Mouse (Mus musculus) neural tube, embryonic 14.5 days (tissue): Measurements from ENCODE around the gene Pla1a. TPM values are rescaled to one million over a fixed set of nuclear protein-coding genes. Genes with fewer than 3 reads are reported as not detected.
A peak's percentile ranks its signal among the peaks of the same experiment; 100 is the strongest.

Experiments
- ATAC-seq: fragments of 200-750 bp; cut with Nextera tagmentation; 2 replicates; pipeline ENCODE4 v1.8.0; 2017; ENCODE audit warnings: low read depth, mild to moderate bottlenecking, moderate TSS enrichment, moderate library complexity
- H3K27ac ChIP-seq: fragments of 300-500 bp; sonication (generic); 2 replicates; pipeline ENCODE4 v1.5.1; 2014; ENCODE audit warnings: low read depth, mild to moderate bottlenecking, control low read depth, low read length, moderate library complexity, mixed read lengths
- H3K27me3 ChIP-seq: fragments of 300-500 bp; sonication (generic); 2 replicates; pipeline ENCODE4 v1.6.1; 2014; ENCODE audit warnings: low read length; ENCODE audit not compliant: control insufficient read depth, insufficient read depth
- H3K36me3 ChIP-seq: fragments of 300-500 bp; sonication (generic); 2 replicates; pipeline ENCODE4 v1.6.1; 2014; ENCODE audit warnings: low read length, mixed read lengths; ENCODE audit not compliant: control insufficient read depth, insufficient read depth
- H3K4me1 ChIP-seq: fragments of 300-500 bp; sonication (generic); 2 replicates; pipeline ENCODE4 v1.6.1; 2014; ENCODE audit warnings: low read length; ENCODE audit not compliant: control insufficient read depth, insufficient read depth
- H3K4me2 ChIP-seq: fragments of 300-500 bp; sonication (generic); 2 replicates; pipeline ENCODE4 v1.6.1; 2014; ENCODE audit warnings: mild to moderate bottlenecking, low read depth, low read length, control low read depth
- H3K4me3 ChIP-seq: fragments of 300-500 bp; sonication (generic); 2 replicates; pipeline ENCODE4 v1.5.1; 2014; ENCODE audit warnings: low read depth, low read length, control low read depth, mixed read lengths
- H3K9ac ChIP-seq: fragments of 300-500 bp; sonication (generic); replicated peaks from 2 replicates; pipeline ENCODE4 v1.6.1; 2014; ENCODE audit warnings: low read depth, mild to moderate bottlenecking, control low read depth, low read length, mixed read lengths
- H3K9me3 ChIP-seq: fragments of 300-500 bp; sonication (generic); 2 replicates; pipeline ENCODE4 v1.6.1; 2016; ENCODE audit warnings: low read length; ENCODE audit not compliant: control insufficient read depth
- WGBS: fragments of 180-500 bp; shearing (Covaris S2); extraction: QIAGEN DNeasy Blood & Tissue Kit; methylation state at CpG from one replicate; pipeline ENCODE4 v1.1.7; 2014; 5-methylcytosine and 5-hydroxymethylcytosine counted together
- polyA plus RNA-seq: library from polyadenylated mRNA; unstranded; fragments of >200 nt; fragmentation: Nextera tagmentation; extraction: Ambion mirVana; gene quantifications from 2 replicates; pipeline ENCODE4 v1.2.1, GENCODE M21; 2014

Gene Pla1a
- polyA plus RNA-seq, 1 experiment from 2014 or later: 0.47 TPM

DNA sequence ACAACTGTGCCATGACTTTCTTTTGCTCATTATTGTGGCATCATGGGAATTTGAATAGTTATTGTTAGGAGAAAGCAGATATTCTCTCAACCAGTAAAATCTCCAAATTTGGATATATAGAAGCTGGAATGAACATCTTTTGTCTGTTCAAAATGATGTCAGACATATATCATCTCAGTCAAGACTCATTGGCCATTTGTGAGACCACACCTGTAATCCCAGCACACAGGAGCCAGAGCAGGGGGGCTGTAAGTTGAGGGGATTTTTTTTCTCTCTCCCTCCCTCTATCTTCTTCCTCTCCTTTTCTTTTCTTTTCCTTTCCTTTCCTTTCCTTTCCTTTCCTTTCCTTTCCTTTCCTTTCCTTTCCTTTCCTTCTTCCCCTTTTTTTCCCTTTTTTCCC lies 80.1 kb downstream of the Pla1a start:
- H3K9me3 ChIP-seq: no peaks in the 10 kb centered on the region
- peaks cover 20% of the 10 kb centered on the region for H3K36me3 ChIP-seq
- no peak overlapping the region for H3K27ac ChIP-seq
- H3K4me3 ChIP-seq: no peak overlapping the region
- H3K9ac ChIP-seq: no peak overlapping the region
- no peaks in the 10 kb centered on the region for H3K27me3 ChIP-seq
- ATAC-seq: no peak
- no peak overlapping the region for H3K4me2 ChIP-seq
- peaks cover 1% of the 10 kb centered on the region; the same call in 1 of the 2 replicates for H3K4me1 ChIP-seq

- H3K9me3 ChIP-seq: no peaks in the 10 kb centered on the region
- 85% methylated on average over 7 of the region's 7 CpGs for WGBS
- no peaks in the 10 kb centered on the region for H3K27me3 ChIP-seq
- H3K27ac ChIP-seq: no peak overlapping the region
- peaks cover 20% of the 10 kb centered on the region for H3K36me3 ChIP-seq
- H3K4me2 ChIP-seq: no peak overlapping the region
- peaks cover 6% of the 10 kb centered on the region; the same call in 1 of the 2 replicates for H3K4me1 ChIP-seq
- H3K9ac ChIP-seq: no peak overlapping the region
- no peak overlapping the region for H3K4me3 ChIP-seq
- ATAC-seq: no peak
Measured at GRCm38 (mm10) chr16:38352031-38352430, 80.9 kb downstream of the Pla1a start.

- Histone ChIP-seq H3K36me3 (peaks cover 20% of the 10 kb centered on the region), H3K27me3 (no peaks in the 10 kb centered on the region), H3K4me1 (peaks cover 6% of the 10 kb centered on the region; the same call in 1 of the 2 replicates), H3K4me2 (no peak overlapping the region), H3K9ac (no peak overlapping the region), H3K27ac (no peak overlapping the region), H3K4me3 (no peak overlapping the region), H3K9me3 (no peaks in the 10 kb centered on the region)
- 87% methylated on average over 6 of the region's 6 CpGs for WGBS
- ATAC-seq: no peak
Measured at GRCm38 (mm10) chr16:38350939-38351338, 82.0 kb downstream of the Pla1a start.

GRCm38 (mm10) chr16:38350361-38350855 lies 82.5 kb downstream of the Pla1a start:
- Histone ChIP-seq H3K4me1 (peaks cover 6% of the 10 kb centered on the region; the same call in 1 of the 2 replicates), H3K36me3 (peaks cover 20% of the 10 kb centered on the region), H3K4me2 (no peak overlapping the region), H3K9me3 (no peaks in the 10 kb centered on the region), H3K27me3 (no peaks in the 10 kb centered on the region), H3K27ac (no peak overlapping the region), H3K4me3 (no peak overlapping the region), H3K9ac (no peak overlapping the region)
- ATAC-seq: no peak
- 94% methylated on average over 7 of the region's 7 CpGs for WGBS

- H3K27me3 ChIP-seq: no peaks in the 10 kb centered on the region
- no peaks in the 10 kb centered on the region for H3K9me3 ChIP-seq
- H3K36me3 ChIP-seq: peaks cover 20% of the 10 kb centered on the region
- no peak overlapping the region for H3K4me2 ChIP-seq
- H3K9ac ChIP-seq: no peak overlapping the region
- H3K4me3 ChIP-seq: no peak overlapping the region
- no peak for ATAC-seq
- 86% methylated on average over 2 of the region's 2 CpGs for WGBS
- peaks cover 6% of the 10 kb centered on the region; the same call in 1 of the 2 replicates for H3K4me1 ChIP-seq
- no peak overlapping the region for H3K27ac ChIP-seq
Measured at GRCm38 (mm10) chr16:38349881-38350280, 83.1 kb downstream of the Pla1a start.

DNA sequence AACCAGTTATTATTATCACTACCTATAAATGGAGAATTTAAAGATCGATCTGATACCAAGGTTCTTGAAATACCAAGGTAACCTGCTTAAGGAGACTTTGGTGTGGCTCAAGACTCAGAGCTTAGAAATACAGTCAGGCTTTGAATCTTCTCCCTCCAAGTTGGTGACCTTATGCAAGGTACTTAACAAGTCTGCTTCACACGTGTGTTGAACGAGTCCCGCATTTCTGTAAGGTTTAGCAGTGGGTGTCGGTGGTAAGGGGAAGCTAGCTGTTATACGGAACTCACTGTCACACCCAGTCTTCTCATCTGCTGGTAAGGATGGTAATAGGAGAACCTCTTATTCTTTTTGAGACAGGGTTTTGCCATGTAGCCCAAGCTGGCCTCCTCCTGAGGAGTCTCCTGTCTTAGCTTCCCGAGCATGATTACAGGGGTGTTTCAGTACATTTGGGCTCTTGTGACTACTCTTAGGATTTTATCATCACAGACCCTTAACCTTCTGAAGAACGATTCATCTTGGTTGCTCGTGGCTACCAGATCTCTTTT lies 84.7 kb downstream of the Pla1a start:
- H3K4me3 ChIP-seq: no peak overlapping the region
- no peak for ATAC-seq
- H3K9ac ChIP-seq: no peak overlapping the region
- peaks cover 20% of the 10 kb centered on the region for H3K36me3 ChIP-seq
- peaks cover 6% of the 10 kb centered on the region; the same call in 1 of the 2 replicates for H3K4me1 ChIP-seq
- H3K27me3 ChIP-seq: no peaks in the 10 kb centered on the region
- WGBS: 95% methylated on average over 9 of the region's 9 CpGs
- H3K9me3 ChIP-seq: no peaks in the 10 kb centered on the region
- H3K4me2 ChIP-seq: no peak overlapping the region
- no peak overlapping the region for H3K27ac ChIP-seq

DNA sequence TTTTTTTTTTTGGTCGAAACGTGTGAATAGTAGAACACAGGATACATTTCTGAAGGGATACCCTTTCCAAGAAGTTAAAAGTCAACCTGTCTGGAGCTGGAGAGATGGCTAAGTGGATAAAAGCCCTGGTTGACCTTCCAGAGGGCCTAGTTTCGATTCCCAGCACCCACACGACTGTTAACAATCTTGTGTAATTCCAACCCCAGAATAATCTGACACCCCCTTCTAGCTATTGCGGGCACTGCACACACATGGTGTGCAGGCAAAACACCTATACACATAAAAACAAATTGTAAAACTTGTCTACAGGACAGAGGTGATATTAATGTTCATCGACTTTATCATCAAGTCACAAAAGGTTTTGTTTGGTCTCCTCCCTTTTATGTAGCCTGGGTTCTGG lies 85.4 kb downstream of the Pla1a start:
- Histone ChIP-seq H3K27ac (no peak overlapping the region), H3K4me3 (peak overlapping the region; percentile 82), H3K36me3 (peaks cover 20% of the 10 kb centered on the region), H3K9me3 (no peaks in the 10 kb centered on the region), H3K4me1 (peaks cover 6% of the 10 kb centered on the region; the same call in 1 of the 2 replicates), H3K4me2 (peak overlapping the region; percentile 68), H3K9ac (peak overlapping the region; percentile 74; the same call in 1 of the 2 replicates), H3K27me3 (no peaks in the 10 kb centered on the region)
- ATAC-seq: no peak
- WGBS: 67% methylated on average over 6 of the region's 6 CpGs

DNA sequence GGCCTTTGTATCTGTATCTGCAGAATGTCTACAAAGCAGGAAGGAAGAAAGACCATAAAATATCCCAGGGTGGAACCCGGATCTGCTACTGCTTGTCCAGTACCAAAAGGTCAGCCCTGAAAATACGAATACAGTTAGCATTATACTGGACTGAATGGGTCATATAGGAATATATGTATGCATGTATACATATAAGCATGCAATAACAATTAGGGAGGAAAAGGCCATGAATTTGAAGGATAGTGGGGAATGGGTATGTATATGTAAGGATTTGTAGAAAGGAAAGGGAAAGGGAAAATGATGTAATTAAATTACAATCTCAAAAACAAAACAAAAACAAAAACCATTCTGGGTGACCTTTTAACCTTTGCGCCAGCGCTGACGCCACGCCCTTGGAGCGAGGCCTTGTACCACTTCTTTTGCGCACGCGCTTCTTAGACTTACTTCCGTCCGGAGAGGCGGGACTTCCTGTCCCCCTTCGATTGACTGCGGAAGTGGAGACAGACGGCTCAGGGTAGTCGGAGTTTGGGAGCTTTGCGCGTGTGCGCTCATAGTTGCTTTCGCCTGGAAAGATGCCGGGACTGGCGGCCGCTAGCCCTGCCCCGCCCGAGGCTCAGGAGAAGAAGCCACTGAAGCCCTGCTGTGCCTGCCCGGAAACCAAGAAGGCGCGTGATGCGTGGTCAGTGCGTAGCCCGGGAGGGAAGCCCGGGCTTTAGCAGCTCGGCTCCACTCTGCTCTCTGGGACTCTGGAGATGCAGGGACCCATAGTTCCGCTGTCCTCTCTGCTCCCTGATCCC lies 86.2 kb downstream of the Pla1a start, which contains the start of the genes Cox17 and Gm21987:
Gene Cox17, plus strand, starts transcription at position 463 of the 797 bp plus-strand sequence.
Gene Gm21987, plus strand, starts transcription at position 512 of the 797 bp plus-strand sequence.
- 2% methylated on average over 35 of the region's 35 CpGs for WGBS

More for the DNA sequence above, 86.2 kb downstream of the Pla1a start, which contains the start of the genes Cox17 and Gm21987:
- peak within 1 kb of the TSS; percentile 84 for H3K27ac ChIP-seq
- H3K9me3 ChIP-seq: no peaks in the 10 kb centered on the region
- no peaks in the 10 kb centered on the region for H3K27me3 ChIP-seq
- peaks cover 6% of the 10 kb centered on the region; the same call in 1 of the 2 replicates for H3K4me1 ChIP-seq
- peak within 1 kb of the TSS; percentile 68 for H3K4me2 ChIP-seq
- peaks cover 16% of the 10 kb centered on the region for H3K36me3 ChIP-seq
- peak within 1 kb of the TSS; percentile 82 for H3K4me3 ChIP-seq
- ATAC-seq: peak; percentile 97
- H3K9ac ChIP-seq: peak within 1 kb of the TSS; percentile 74
